Mouse (Mus musculus) urinary bladder, adult 18-20 months (tissue): ENCODE data around the gene Arhgef3.

Experiments used
- DNase-seq, 2 experiments: peaks; one replicate each; pipeline ENCODE4 v3.0.0; 2022; ENCODE audit warnings: low spot score in 2 of 2, mixed read lengths in 2 of 2

The Arhgef3 gene

DNA sequence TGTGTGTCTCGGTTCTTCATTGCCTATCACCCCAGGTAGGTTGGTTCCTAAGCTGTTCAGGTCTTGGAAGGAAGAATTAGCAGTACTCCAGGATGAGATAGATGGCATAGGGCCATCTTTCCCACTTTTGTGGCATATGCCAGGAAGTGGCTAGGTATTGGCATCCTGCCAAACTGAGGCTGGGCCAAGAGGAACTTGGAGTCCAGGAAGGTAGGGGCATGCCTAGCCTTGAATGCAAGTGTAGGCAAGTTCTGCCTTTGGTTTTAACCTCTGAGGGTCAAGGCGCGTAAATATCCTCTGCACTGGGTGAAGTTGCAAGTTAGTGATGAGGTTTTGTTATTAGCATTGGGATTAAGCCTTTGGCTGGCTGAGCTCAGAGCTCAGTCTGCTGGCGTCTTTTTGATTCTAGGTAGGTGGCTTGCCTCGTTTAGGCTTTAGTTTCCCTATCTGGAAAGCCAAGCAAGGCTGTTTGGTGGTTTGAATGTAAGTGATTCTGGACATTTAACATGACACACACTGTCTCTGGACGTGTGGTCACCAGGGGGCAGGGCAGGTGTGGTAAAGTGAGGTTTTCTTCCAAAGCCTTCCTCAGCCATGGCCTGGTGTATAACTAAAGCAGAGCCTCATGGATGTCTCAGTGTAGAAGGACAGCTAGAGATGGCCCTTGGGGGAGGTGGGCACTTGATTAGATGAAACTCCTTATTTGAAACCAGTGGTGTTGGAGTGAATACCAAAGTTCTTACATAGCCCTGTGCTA is 5.8 kb upstream of the Arhgef3 start:
- peak; percentile 45 to 68 for DNase-seq

GRCm38 (mm10) chr14:27115275-27115660 is 569 bp downstream of the Arhgef3 start:
- DNase-seq = no peak

- DNase-seq = no peak
These were observed 1.3 kb downstream of the Arhgef3 start for GRCm38 (mm10) chr14:27115991-27116390.

DNA sequence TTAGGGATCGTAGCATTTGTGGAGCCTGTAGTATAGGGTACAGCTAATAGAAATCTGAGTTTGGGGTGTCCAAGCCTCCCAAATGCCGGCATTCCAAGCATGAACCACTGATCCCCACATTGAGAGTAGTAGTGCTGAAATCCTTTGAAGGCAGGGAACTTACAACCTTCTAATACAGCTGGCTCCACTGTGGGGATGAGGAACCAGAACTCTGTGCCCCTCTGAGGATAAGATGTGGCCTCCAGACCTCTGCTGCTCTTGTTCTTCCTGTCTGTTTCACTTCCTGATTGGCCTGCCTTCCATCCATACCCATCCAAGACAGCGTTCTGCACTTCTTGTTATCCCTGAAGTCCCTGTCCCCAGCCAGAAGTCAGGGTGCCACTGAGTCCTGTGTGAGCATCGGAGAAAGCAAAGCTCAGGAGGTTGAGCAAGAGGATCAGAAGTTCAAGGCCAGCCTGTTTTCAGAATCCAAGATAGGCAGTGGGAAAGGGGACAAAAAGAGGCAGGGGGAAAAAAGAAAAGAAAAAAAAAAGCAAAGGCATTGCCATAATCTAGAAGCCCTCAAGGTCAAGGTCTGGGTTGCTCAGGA is 2.0 kb downstream of the Arhgef3 start:
- DNase-seq = no peak

DNA sequence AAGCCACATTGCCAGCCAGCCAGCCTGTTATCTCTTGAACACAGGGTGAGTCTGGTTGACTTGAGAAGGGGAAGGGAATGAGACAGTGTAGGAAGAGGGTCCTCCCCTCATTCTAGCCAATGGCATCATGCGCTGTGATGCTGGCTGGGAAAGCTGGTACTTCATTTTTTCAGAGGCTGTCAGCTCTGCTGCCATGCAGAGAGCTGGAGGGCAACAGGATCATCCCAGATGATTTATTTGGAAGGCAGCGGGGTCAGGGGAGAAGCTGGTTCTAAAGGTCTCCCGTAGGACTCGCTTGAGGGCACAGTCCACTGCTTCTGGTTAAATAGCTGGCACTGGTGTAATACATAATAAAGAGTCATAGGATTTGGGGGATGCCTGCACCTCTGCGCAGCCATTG is 3.8 kb downstream of the Arhgef3 start:
- DNase-seq = no peak

DNA sequence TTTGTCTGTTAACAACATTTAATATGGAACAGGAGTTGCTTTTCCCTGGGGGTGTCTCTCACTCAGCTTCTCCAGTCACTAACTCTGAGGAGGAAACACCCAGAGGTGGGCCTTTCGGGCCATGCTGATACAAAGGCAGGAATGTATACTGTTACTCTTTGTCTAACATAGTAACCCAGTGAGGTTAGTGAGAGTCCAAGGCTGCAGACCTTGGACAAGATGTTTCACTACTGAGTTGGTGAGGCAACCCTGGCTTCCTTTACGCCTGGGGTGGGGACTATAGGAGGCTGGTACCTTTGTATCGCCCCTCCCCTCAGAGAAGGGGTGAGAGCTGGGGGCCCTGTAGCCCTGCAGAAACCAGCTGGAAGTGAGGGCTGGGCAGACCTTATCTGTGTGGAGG is 7.9 kb downstream of the Arhgef3 start:
- DNase-seq = no peak

GRCm38 (mm10) chr14:27123543-27123942 is 8.8 kb downstream of the Arhgef3 start:
- DNase-seq = peak; percentile 33 to 48

GRCm38 (mm10) chr14:27130031-27130430 is 15.3 kb downstream of the Arhgef3 start:
- no peak for DNase-seq

GRCm38 (mm10) chr14:27130676-27131075 is 16.0 kb downstream of the Arhgef3 start:
- DNase-seq = no peak

- peak; percentile 57 to 71 for DNase-seq
These were observed 16.8 kb downstream of the Arhgef3 start for GRCm38 (mm10) chr14:27131521-27131920.

GRCm38 (mm10) chr14:27138891-27139290 is 24.2 kb downstream of the Arhgef3 start:
- DNase-seq = no peak

GRCm38 (mm10) chr14:27139968-27140367 is 25.3 kb downstream of the Arhgef3 start:
- no peak for DNase-seq

- no peak for DNase-seq
These were observed 26.8 kb downstream of the Arhgef3 start for GRCm38 (mm10) chr14:27141486-27141885.

DNA sequence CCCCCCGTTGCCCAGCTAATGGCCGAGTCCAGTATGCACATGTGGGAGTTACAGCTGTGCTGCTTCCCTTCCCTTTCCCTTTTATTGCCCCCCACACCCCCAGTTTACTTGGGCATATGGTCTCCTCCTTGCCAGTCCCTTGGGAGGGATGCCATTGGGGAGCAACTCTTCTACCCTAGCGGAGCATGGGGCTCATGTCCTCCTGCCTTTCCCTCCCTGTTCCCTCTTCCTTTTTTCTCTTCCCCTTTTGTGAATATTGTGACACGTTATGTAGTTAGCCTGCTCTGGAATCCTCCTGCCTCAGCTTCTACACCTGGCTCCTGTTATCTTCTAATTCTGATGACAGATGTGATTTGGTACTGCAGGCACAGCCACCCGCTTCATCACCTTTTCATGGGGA is 28.0 kb downstream of the Arhgef3 start:
- DNase-seq = no peak

DNA sequence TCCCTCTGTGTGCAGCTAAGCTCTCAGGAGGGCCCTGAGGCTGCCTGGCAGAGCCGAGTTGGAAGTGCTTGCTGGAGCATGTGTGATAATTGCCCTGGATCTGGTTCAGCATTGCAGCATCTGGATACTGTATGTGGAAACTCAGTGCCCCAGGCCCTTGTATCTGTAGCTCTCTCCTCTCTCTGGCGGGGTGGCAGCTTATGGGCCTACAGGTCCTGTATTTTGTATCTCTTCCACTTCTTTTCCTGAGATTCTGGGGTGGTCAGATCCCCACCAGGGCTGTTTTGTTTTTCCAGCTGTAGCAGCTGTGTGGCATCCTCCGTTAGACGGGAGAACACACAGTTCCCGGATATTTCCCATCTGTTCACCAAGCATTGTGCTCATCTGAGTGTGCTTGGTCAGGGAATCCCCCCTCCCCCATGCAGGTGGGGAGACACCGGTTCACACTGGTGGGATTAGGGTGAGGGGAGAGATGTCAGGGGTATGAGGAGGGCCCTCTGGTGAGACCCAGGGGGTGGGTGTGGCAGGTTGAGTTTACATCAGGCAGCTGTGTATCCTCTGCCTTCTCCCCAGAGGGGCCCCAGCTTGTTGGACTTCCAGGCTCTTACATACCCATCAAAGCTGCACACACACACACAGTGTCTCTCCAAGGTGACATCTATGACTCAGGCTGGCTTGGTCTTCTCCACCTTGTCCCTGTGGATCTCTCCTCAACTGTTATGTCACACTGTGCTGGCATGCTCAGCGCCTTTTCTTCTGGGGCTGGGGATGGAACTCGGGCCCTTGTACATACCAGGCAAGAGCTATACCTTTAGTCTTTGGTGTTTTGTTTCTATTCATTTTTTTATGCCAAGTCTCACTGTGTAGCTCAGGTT is 30.7 kb downstream of the Arhgef3 start:
- peak; percentile 9 to 14 for DNase-seq

DNA sequence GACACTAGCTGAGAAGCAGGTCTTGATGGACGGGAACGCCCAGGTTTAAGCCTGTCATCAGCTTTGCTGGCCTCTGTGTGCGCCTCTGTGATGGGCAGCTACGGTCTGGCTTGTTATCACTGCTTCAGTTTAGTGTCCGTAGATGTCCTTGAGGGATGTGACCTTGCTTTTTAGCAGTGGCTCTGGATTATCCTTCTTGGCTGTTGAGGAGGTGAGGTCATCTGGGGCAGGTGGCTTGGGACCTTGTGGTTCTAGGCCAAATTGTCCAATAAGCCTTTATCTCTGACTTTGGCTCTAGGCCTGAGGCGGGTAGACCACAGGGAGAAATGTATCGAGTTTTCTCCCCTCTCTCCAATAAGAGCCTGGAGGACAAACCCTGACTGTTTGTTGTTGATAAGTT is 33.0 kb downstream of the Arhgef3 start:
- no peak for DNase-seq

GRCm38 (mm10) chr14:27149401-27149800 is 34.7 kb downstream of the Arhgef3 start:
- DNase-seq = no peak

DNA sequence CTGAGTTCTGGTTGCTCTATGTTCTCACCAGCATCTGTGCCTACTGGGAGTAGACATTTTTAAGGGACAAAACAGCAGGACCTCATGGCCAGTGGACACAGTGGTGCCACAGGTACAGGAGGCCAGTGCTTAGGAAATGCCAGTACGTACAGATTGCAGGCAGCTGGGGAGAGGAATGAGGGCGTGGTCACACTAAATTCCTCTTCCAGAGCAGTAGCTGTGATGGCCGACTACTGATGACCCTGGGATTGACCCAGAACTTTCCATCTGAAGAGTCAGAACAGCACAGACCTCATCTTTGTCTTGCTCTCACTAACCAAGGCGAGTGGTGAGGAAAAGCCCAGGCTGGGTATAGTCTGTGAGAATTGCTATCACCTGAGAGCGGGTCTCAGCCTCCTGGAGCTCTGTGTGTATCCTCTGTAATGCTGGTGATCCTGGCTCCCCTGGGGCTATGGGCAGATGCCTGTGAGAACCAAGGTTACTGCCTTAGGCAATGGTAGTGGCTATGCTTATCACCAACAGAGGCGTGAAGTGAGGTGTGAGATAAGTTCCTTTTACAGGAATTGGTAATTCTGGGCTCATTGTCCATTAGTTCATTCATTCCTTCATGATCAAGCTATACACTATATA is 35.4 kb downstream of the Arhgef3 start:
- no peak for DNase-seq

DNA sequence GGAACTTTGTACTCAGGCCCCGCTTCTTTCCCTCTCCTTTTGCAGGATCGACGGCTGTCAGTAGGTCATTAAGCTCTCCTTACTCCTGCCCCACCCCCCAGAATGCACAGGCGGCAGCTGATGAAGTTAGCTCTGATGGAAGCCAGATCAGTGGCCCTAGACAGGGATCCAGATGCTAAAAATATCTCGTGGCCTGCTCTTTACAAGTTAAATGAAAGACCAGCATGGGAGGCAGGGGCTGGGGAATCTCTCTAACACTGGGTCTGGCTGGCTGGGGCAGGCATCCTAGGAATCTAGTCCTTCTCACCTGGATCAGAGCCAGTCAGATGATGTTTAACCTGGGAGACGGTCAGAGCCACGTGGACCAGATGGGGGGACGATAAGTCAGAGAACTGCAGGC is 36.7 kb downstream of the Arhgef3 start:
- DNase-seq = no peak

DNA sequence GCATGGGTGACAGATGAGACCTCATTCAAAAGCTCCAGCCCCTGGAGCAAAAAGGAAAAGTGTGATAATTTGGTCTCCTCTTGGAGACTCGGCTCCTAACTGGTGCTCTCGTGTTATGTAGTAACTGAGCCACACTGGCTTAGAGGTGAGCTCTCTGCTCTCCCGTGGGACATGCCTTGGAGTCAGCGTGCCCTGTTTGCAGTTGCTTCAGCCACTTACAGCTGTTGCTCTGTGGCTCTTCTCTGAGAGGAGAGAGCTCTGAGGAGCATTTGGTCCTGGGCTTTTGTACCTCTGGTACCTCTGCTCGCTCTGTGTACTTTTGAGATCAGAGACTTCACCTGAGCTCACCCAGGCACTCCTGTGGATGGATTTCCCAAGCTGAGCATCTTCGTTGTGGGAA is 40.4 kb downstream of the Arhgef3 start:
- no peak for DNase-seq

DNA sequence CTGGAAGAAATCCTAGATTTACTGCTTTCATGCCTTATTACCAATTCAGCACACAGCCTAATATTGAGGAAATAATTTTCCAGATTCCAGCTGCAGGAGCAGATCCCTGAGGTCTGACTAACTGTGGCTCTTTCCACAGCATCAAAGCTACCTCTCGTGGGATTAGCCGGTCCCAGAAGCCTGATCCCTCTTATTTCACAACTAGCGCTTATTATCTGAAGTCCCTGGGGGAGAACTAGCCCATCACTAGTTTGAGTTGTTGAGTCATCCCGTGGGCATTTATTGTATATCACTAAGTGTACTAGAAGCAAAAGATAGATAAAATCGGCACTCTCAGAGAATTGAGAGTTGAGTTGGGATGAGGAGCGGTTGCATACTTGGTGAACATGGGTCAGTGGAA is 41.3 kb downstream of the Arhgef3 start:
- DNase-seq = no peak

DNA sequence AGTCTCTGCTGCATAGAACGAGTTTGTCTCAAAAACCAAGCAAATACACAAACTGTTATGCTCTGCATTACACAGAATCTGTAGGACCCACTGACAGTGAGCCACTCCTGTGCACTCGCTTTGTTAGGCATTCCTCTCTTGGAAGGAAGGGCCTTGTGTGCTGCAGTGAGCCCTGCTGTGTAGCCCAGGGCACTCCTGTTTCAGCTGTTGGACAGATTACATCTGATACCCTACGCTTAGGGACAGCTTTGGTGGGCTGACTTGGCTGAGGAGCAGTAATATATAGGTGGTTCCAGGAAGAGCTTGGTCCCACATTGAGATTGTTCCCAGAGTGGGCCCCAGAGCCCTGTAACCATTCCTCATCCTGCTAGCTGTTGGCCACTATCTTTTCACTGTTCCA is 43.4 kb downstream of the Arhgef3 start:
- DNase-seq = no peak
